Mouse (Mus musculus): ENCODE results near the gene 4930404N11Rik.

Gene 4930404N11Rik

GRCm38 (mm10) chr10:81354738-81355477 lies 10.7 kb downstream of the 4930404N11Rik start:
- no peak for DNase-seq

- no peak for DNase-seq
Measured at GRCm38 (mm10) chr10:81351678-81352291, 13.8 kb downstream of the 4930404N11Rik start.

GRCm38 (mm10) chr10:81350351-81351063 lies 15.1 kb downstream of the 4930404N11Rik start, which contains the start of gene Hmg20b:
Hmg20b (minus strand) TSS chr10:81350480.
- DNase-seq = peak; percentile 99 to 100

- no peak for DNase-seq
Measured at GRCm38 (mm10) chr10:81349961-81350350, 15.7 kb downstream of the 4930404N11Rik start.

GRCm38 (mm10) chr10:81349146-81349545 lies 16.5 kb downstream of the 4930404N11Rik start:
- peak; percentile 61 to 77 for DNase-seq

- peak; percentile 86 to 91 for DNase-seq
Measured at GRCm38 (mm10) chr10:81346453-81347067, 19.1 kb downstream of the 4930404N11Rik start.

GRCm38 (mm10) chr10:81345162-81345534 lies 20.5 kb downstream of the 4930404N11Rik start:
- DNase-seq = no peak

- no peak for DNase-seq
Measured at GRCm38 (mm10) chr10:81344421-81345161, 21.0 kb downstream of the 4930404N11Rik start.

- no peak for DNase-seq
Measured at GRCm38 (mm10) chr10:81342686-81343505, 22.7 kb downstream of the 4930404N11Rik start, which contains the start of gene Gipc3. Gipc3 (minus strand) TSS chr10:81343266.

- DNase-seq = peak; percentile 88 to 90
Measured at GRCm38 (mm10) chr10:81341333-81341949, 24.2 kb downstream of the 4930404N11Rik start.

GRCm38 (mm10) chr10:81340551-81341332 lies 24.9 kb downstream of the 4930404N11Rik start:
- no peak for DNase-seq

- no peak for DNase-seq
Measured at GRCm38 (mm10) chr10:81336558-81336957, 29.1 kb downstream of the 4930404N11Rik start.

- peak; percentile 57 to 71 for DNase-seq
Measured at GRCm38 (mm10) chr10:81335393-81336340, 29.9 kb downstream of the 4930404N11Rik start.

GRCm38 (mm10) chr10:81334324-81334723 lies 31.3 kb downstream of the 4930404N11Rik start:
- no peak for DNase-seq

- DNase-seq = no peak
Measured at GRCm38 (mm10) chr10:81332277-81332676, 33.3 kb downstream of the 4930404N11Rik start.

GRCm38 (mm10) chr10:81330007-81330406 lies 35.6 kb downstream of the 4930404N11Rik start:
- DNase-seq = peak; percentile 45 to 54

- peak; percentile 71 to 81 for DNase-seq
Measured at GRCm38 (mm10) chr10:81329194-81329975, 36.2 kb downstream of the 4930404N11Rik start.

GRCm38 (mm10) chr10:81328386-81328785 lies 37.2 kb downstream of the 4930404N11Rik start, which contains the start of gene Tbxa2r:
Tbxa2r (plus strand) TSS chr10:81328731.
- peak; percentile 70 to 80 for DNase-seq
